Mouse (Mus musculus) cerebellum, adult 18-20 months (tissue): ENCODE results near the gene Gm17416.

Source experiments
- DNase-seq, 2 experiments: peaks; one replicate each; pipeline ENCODE4 v3.0.0; 2021

Gene Gm17416

DNA sequence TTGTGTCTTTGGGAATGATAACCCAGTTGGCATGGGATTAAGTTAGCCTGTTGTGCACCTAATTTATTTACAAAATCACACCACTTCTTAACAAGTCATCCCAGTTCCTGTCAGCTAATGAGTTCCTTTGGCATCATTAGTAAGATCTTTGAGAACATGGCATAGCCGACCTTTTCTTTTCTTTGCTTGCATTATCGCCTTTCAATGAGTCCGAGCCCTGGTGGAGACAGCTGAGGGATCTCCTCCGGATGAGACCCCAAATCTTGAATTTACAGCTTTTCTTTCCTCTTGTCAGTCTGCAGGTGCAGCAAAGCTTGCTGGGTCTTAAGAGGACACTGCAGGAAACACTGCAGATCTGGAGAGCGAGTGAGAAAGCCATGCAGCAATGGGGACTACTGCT is at the start of gene Gm17416:
Gm17416 (plus strand) TSS at position 301 of the 400 bp plus-strand sequence.
- DNase-seq, result no peak

DNA sequence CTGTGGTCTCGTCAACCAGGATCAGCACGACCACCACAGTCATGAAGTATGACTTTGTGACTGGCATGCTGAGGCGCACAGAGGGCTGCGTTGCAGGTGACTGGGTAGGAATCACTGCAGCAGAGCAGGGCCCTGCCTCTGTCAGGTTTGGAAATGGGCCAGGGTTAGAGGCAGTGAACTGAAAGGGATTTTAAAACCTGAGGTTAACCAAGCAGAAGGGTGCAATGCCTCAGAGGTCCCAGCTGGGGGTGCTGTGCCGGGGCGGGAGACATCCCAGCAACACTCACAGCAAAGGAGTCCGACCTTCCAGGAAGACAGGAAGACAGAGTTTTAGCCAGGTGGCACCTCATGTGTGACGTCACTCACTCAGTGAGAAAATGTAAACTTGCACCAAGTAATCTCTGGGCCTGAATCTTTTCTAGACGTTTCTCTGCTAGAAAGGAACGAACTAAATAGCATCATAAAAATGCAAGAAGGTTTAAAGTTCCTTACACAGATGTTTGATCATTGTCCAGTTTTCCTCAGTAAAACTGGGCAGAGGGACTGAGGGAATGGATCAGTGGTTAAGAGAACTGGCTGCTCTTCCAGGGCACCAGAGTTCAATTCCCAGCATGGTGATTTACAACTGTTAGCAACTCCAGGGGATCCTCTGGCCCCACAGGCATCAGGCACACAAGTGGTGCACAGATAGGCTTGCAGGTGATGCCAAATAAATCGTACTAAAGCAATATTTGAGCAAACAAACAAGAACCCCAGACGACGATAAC is 29.0 kb upstream of the Gm17416 start, which contains the start of gene Defb29:
Defb29 (minus strand) TSS at position 155 of the 767 bp plus-strand sequence.
- no peak for DNase-seq

DNA sequence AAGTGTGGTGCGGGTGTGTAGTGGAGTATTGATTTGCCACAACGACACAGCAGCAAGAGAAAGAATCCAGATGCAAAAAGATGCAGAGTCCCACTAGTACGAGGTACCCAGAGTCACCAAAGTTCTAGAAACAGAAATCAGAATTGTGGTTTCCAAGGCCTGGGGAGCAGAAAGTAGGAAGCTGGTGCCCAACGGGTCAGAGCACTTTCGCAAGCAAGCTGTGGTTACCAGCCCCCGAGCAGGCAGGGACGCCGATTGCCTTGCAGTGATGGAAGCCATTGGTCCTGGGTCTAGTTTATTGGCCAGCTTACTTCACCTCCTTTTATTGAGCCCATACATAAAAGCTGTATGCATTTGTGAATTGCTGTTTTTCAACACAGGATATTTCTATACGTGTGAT is 27.2 kb upstream of the Gm17416 start:
- DNase-seq, result no peak

- DNase-seq, result no peak
These were observed 26.2 kb upstream of the Gm17416 start for GRCm38 (mm10) chr2:152542897-152543296.

DNA sequence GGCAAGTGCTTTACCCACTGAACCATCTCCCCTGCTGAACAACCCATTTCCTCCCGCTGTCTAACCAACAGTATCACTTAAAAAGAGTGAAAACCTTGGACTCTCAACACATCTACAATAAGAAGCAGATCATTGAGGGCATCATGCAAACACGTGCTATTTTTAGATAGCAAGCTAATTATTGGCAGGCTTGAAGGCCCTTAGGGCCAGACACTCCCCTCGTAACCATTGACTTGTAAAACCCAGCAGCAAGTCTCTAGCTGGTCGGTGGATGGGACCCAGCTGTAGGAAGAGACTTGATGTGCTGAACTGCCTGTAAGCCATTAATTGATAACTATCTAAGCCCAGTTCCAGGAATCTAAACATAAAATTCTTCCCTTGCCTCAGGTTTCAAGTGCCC is 25.7 kb upstream of the Gm17416 start:
- no peak for DNase-seq

DNA sequence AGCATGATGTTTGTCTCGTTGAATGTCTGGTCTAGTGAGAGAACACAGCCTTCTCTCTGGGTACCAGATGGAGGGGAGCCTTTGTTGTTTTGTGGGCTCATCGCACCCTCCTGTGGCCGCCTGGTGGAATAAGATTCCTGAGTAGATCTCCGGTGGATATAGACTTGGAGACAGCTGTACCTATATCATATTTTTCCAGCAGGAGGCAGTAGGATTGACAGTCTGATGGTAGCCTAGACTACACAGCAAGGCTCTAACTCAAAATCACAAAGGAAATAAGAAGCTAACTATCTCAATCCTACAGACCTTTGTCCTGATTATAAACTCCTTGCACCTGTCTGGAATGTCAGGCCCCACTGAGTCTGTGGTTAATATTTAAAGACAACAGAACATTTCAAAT is 24.4 kb upstream of the Gm17416 start:
- DNase-seq, result peak; percentile 9 to 21

- DNase-seq, result no peak
These were observed 21.0 kb upstream of the Gm17416 start for GRCm38 (mm10) chr2:152548124-152548523.

GRCm38 (mm10) chr2:152553774-152554423 is 15.2 kb upstream of the Gm17416 start:
- DNase-seq, result peak; percentile 39 to 55

- DNase-seq, result no peak
These were observed 12.5 kb upstream of the Gm17416 start for GRCm38 (mm10) chr2:152556655-152557054.

DNA sequence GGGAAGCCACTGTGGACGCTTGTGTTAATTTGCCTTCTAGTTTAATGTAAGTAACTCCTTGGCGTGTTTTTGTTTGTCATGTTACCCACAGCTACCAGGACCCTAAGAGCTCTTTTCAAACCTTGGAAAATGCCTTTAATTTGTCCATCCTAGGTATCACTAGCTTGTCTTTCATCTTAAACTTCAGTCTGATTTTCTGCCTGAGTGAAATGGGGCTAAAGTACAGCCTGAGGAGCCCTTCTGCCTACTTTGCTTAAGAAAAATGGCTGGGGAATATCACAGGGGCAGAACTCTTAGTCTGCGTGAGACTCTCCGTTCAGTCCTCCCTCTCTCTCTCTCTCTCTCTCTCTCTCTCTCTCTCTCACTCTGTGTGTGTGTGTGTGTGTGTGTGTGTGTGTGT is 743 bp downstream of the Gm17416 start:
- DNase-seq, result no peak

- no peak for DNase-seq
These were observed 1.2 kb downstream of the Gm17416 start for GRCm38 (mm10) chr2:152570313-152570712.

DNA sequence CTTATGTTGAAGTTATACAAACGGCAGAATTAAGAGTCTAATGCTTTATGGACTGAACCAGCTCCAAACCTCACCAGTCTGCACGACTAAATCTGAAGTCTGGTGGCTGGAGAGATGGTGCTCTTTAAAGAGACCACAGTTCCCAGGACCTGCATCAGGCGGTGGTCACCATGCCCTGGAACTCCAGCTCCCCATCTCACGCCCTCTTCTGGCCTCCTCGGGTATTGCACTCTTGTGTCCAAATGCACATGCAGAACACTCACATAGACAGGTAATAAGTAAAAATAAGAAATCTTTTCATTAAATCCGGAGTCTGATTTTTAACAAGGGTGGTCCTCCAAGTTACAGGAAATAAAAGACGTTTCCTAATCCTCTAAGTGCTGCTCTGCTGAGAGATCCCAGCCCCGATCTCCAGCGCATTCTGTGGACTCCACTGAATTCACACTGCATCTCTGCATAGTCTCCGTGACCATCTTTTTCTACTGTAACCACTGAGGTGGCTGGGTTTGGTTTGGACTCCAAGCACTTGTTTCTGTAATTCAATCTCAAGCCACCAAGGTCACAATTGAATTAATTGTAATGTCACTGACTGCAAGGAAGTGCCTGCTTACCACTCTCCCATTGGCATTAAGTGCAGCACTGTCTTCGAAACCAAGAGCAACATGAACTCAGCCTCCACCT is 3.1 kb downstream of the Gm17416 start, which contains the start of gene Defb21:
Defb21 (plus strand) TSS at position 631 of the 681 bp plus-strand sequence.
- no peak for DNase-seq

- no peak for DNase-seq
These were observed 4.3 kb downstream of the Gm17416 start for GRCm38 (mm10) chr2:152573484-152573883.

- no peak for DNase-seq
These were observed 11.0 kb downstream of the Gm17416 start, which contains the start of gene Defb19 for GRCm38 (mm10) chr2:152580107-152580506. TSS of gene Defb19 (minus strand) at chr2:152580312.

DNA sequence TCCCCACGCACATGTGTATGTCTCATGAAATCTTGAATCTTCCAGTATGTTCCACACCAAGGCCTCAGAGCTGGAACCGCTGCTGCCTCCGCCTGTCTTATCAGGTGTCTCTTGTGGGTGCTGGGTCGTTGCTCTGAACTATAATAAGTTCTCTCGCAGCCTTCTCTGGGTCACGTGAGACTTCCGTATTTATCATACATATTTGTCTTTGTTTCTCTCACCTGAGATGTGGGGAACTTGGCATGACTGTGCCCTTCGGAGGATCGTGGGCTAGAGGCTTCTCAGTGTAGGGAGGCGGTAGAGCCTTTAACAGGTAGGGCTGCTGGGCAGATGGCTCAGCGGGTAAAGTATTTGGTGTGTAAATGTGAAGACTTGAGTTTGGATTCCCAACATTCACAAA is 11.5 kb downstream of the Gm17416 start:
- no peak for DNase-seq

- DNase-seq, result peak in 1 of 2 experiments; percentile 6
These were observed 17.9 kb downstream of the Gm17416 start for GRCm38 (mm10) chr2:152586926-152587560.

DNA sequence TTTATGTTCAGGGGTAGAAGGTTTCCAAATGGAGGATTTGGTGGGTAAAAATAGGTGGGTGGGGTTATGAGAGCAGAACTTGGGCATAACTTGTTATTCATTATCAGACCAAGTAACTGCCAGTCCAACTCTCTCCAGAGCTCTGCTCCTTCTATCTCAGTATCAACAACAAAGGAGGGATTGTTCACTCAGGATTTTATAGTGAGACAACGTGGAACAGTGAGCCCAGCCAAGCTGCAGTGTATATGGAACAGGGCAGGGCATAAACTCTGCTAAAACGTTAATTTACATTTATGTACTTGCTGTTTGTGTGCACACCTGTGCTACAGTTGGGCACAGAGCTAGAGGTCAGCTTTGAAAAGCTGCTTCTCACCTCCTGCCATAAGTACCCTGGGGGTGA is 19.3 kb downstream of the Gm17416 start:
- DNase-seq, result no peak

DNA sequence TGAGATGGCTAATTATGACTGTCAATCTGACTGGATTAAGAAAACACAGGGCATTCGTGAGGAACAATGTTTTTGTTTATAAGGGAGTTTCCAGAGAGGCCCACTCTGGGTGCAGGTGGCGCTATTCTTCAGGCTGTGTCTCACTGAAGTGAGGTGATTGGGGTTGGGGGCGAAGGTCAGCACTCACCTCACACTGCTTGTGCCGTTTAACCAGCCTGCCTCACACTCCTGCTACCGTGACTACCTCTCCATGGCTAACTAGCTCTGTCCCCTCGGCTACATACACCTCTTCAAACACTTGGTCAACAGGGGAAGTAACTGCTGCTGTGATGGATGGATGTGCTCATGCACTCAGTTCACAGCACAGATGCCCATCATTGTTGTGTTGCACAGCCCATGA is 19.9 kb downstream of the Gm17416 start:
- no peak for DNase-seq

DNA sequence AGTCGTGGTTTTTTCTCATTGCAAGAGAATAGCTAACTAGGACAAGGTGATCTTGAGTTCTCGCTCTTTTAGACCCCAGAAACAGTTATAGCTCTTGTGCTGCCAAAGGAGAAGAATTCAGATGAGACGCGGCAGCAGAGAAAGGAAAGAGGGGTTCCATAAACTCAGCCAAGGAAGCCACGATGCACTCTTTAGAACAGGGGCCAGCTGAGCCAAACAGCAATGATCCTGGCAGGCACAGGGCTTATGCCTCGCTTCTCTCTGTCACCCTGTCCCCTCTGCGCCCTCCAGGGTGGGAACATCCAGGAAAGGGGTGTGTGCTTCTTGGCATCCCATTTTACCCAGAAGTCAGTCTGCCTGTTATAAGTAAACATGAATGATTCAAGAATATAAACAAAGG is 30.2 kb downstream of the Gm17416 start, which contains the start of gene Defb45:
Defb45 (minus strand) TSS at position 101 of the 400 bp plus-strand sequence.
- no peak for DNase-seq

GRCm38 (mm10) chr2:152600076-152600475 is 30.9 kb downstream of the Gm17416 start:
- no peak for DNase-seq

DNA sequence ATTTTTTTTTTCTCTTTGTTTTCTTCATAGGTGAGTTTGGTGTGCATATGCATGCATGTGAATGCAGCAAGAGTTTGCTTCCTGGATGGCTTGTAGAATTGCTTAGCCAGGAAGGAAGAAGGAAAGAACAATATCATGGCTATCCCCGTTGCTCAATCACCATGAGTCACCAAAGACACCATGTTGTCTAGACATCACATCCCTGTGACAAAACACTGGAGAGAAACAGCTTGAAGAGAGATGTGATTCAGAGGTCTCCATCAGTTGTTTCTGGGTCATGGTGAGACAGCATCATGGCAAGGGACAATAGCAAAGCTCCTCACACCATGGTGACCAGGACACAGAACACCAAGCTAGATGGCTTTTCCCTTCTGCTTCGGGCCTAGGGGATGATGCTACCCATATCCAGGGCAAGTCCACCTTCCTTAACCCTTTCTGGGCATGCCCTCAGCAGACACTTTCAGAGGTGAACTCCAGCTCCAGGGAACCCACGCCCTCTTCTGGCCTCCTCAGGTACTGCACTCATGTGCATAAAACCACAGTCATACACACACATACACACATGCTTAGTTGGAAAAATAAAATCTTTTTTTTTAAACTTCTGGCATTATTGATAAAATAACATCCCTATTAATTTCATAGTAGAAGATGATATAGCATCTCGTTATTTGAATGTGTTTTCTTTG is 32.3 kb downstream of the Gm17416 start:
- DNase-seq, result no peak

DNA sequence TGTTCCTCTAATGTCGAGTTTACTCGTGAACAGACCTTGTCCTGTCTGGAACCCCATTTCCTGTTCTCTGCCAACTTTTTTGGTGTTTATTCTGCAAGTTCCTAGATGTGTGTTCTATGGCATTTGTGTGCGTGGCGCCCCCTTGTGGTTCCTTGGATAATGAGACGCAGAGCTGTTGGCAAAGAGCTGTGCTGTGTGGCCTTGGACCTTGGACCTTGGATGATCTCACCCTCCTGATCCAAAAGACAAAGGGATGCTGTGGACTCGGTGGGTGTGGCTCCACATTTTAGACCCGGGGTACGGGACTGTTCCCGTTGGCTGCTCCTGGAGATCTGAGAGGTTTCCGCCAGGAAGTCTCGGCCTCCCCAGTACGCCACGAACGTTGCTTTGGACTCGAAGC is 34.9 kb downstream of the Gm17416 start, which contains the start of gene Defb36:
Defb36 (plus strand) TSS at position 271 of the 400 bp plus-strand sequence.
- peak; percentile 11 to 21 for DNase-seq
